ENCODE assay signal across 22 mouse cellular contexts in genomic region chr14:110378421-110378820, GRCm38 (mm10).
DNase-seq lines count a peak whose midpoint lies in the region; ATAC-seq and TF ChIP-seq lines count a peak whose summit lies in the region.
"Had no signal": no experiment of that assay in that cellular context is flagged by ENCODE, and none has a peak within 500 bp of the region (broad histone marks: within the 10 kb centered on the region; RNA-seq: fewer than 3 reads in every experiment).

No protein-coding gene starts in this region.

- no peaks in the 10 kb centered on the region for H3K9me3 ChIP-seq in kidney, postnatal 0 days (replicated peaks; ENCODE audit: low read length)
- H3K9me3 ChIP-seq in kidney, embryonic 14.5 days (ENCODE audit: control insufficient read depth, low read length) = no peaks in the 10 kb centered on the region
- H3K9me3 ChIP-seq in lung, embryonic 14.5 days (ENCODE audit: low read depth, low read length) = no peaks in the 10 kb centered on the region
- H3K9me3 ChIP-seq: G1E had no signal

- no peak overlapping the region for H3K27ac ChIP-seq in kidney, postnatal 0 days
- no peak overlapping the region for H3K27ac ChIP-seq in kidney, embryonic 14.5 days (ENCODE audit: low read depth, low read length)
- no peak overlapping the region for H3K27ac ChIP-seq in lung, embryonic 14.5 days (ENCODE audit: low read depth)

- 55% methylated on average over 1 of the region's 1 CpGs for WGBS in kidney, postnatal 0 days
- 66% methylated on average over 1 of the region's 1 CpGs for WGBS in kidney, embryonic 14.5 days
- WGBS in lung, embryonic 14.5 days = 54% methylated on average over 1 of the region's 1 CpGs

- ATAC-seq in kidney, postnatal 0 days (replicated peaks; ENCODE audit: low FRiP score, low read depth) = no peak
- ATAC-seq in kidney, embryonic 14.5 days (ENCODE audit: low FRiP score, low TSS enrichment) = no peak
- ATAC-seq in lung, embryonic 14.5 days (ENCODE audit: insufficient read depth) = no peak
- ATAC-seq in erythroid progenitor cell, adult 5-6 weeks (replicated peaks; ENCODE audit: low FRiP score, poor library complexity, severe bottlenecking) = no peak
- ATAC-seq: activated CD4-positive, CD25-positive, alpha-beta regulatory T cell, adult 4 months; CD4-positive, CD25-positive, alpha-beta regulatory T cell, adult 4 months; Patski had no signal

- no peaks in the 10 kb centered on the region for H3K36me3 ChIP-seq in kidney, postnatal 0 days (ENCODE audit: insufficient read depth, low read length)
- H3K36me3 ChIP-seq in kidney, embryonic 14.5 days (ENCODE audit: control insufficient read depth, insufficient read depth, low read length) = no peaks in the 10 kb centered on the region
- H3K36me3 ChIP-seq in lung, embryonic 14.5 days (ENCODE audit: insufficient read depth) = no peaks in the 10 kb centered on the region
- H3K36me3 ChIP-seq: G1E had no signal

- H3K4me1 ChIP-seq in kidney, postnatal 0 days (replicated peaks; ENCODE audit: insufficient read depth, low read length) = no peaks in the 10 kb centered on the region
- no peaks in the 10 kb centered on the region for H3K4me1 ChIP-seq in kidney, embryonic 14.5 days (ENCODE audit: control insufficient read depth, insufficient read depth, low read length)
- H3K4me1 ChIP-seq in lung, embryonic 14.5 days (ENCODE audit: insufficient read depth) = no peaks in the 10 kb centered on the region

- no peak overlapping the region for H3K4me2 ChIP-seq in kidney, postnatal 0 days (ENCODE audit: low read length)
- no peak overlapping the region for H3K4me2 ChIP-seq in kidney, embryonic 14.5 days (replicated peaks; ENCODE audit: low read depth, low read length)
- H3K4me2 ChIP-seq in lung, embryonic 14.5 days = no peak overlapping the region

- peak; percentile 73 for DNase-seq in kidney, postnatal 0 days (ENCODE audit: low spot score)
- peak; percentile 55 for DNase-seq in lung, embryonic 14.5 days
- no peak for DNase-seq in lung, postnatal 10 days
- peak; percentile 3 for DNase-seq in brain, adult 2 months (ENCODE audit: low read depth, low spot score)
- DNase-seq: adrenal gland, adult 2 months; adrenal gland, adult 8-10 months; adrenal gland, postnatal 10 days; adrenal gland, postnatal 14 days; adrenal gland, postnatal 25 days; adrenal gland, postnatal 36 days; B cell, adult 2 months; cerebellum, adult 11 months; cerebellum, adult 11-12 months; cerebellum, adult 18-20 months; cerebellum, adult 2 months had no signal

- no peak overlapping the region for H3K9ac ChIP-seq in kidney, postnatal 0 days (ENCODE audit: low read depth, low read length)
- H3K9ac ChIP-seq in kidney, embryonic 14.5 days (ENCODE audit: low read depth, low read length) = no peak overlapping the region
- no peak overlapping the region for H3K9ac ChIP-seq in lung, embryonic 14.5 days

- no peak for TF ChIP-seq CTCF in kidney, postnatal 0 days (IDR thresholded peaks at IDR 0.05; ENCODE audit: low read depth)
- TF ChIP-seq CTCF in lung, embryonic 14.5 days (IDR thresholded peaks at IDR 0.05; ENCODE audit: low read depth) = no peak

- H3K27me3 ChIP-seq in kidney, postnatal 0 days (ENCODE audit: insufficient read depth, low read length) = no peaks in the 10 kb centered on the region
- H3K27me3 ChIP-seq in kidney, embryonic 14.5 days (ENCODE audit: control insufficient read depth, insufficient read depth, low read length) = no peaks in the 10 kb centered on the region
- H3K27me3 ChIP-seq in lung, embryonic 14.5 days (ENCODE audit: insufficient read depth, low read length) = no peaks in the 10 kb centered on the region
- H3K27me3 ChIP-seq: CH12.LX, Patski had no signal

- no peak overlapping the region for H3K4me3 ChIP-seq in kidney, postnatal 0 days (replicated peaks; ENCODE audit: low read depth, low read length)
- H3K4me3 ChIP-seq in kidney, embryonic 14.5 days (ENCODE audit: low read length) = no peak overlapping the region
- H3K4me3 ChIP-seq in lung, embryonic 14.5 days (ENCODE audit: low read depth, low read length) = no peak overlapping the region
